Mouse (Mus musculus) lung, postnatal 0 days (tissue): ENCODE measurements at regions not wholly inside any gene's neighbourhood (a gene's known extent, or its start where the extent isn't known, plus 50 kb on each side); places are given as distances from the start of the nearest gene placed in this dataset.

Source experiments
- ATAC-seq: fragments of 200-750 bp; cut with Nextera tagmentation; 2 replicates; pipeline ENCODE4 v1.8.0; 2017; ENCODE audit warnings: moderate library complexity
- DNase-seq: peaks from one replicate; pipeline ENCODE4 v3.0.0-alpha.2; 2016; ENCODE audit warnings: low spot score
- H3K27ac ChIP-seq: fragments of 300-500 bp; sonication (generic); 2 replicates; pipeline ENCODE4 v1.5.1; 2014; ENCODE audit warnings: antibody characterized with exemption, mild to moderate bottlenecking, low read length, mixed read lengths
- H3K27me3 ChIP-seq: fragments of 300-500 bp; sonication (generic); replicated peaks from 2 replicates; pipeline ENCODE4 v1.6.1; 2014; ENCODE audit warnings: low read length, mixed read lengths; ENCODE audit not compliant: insufficient read depth
- H3K36me3 ChIP-seq: fragments of 300-500 bp; sonication (generic); 2 replicates; pipeline ENCODE4 v1.6.1; 2014; ENCODE audit warnings: low read length, mixed read lengths; ENCODE audit not compliant: insufficient read depth
- H3K4me1 ChIP-seq: fragments of 300-500 bp; sonication (generic); 2 replicates; pipeline ENCODE4 v1.6.1; 2014; ENCODE audit warnings: antibody characterized with exemption, low read depth, low read length, mixed read lengths; ENCODE audit not compliant: insufficient read depth
- H3K4me2 ChIP-seq: fragments of 300-500 bp; sonication (generic); replicated peaks from 2 replicates; pipeline ENCODE4 v1.6.1; 2014; ENCODE audit warnings: low read depth, mild to moderate bottlenecking, low read length, moderate library complexity, mixed read lengths
- H3K4me3 ChIP-seq: fragments of 300-500 bp; sonication (generic); 2 replicates; pipeline ENCODE4 v1.5.1; 2014; ENCODE audit warnings: low read depth, low read length
- H3K9ac ChIP-seq: fragments of 300-500 bp; sonication (generic); replicated peaks from 2 replicates; pipeline ENCODE4 v1.6.1; 2014; ENCODE audit warnings: low read depth, mild to moderate bottlenecking
- H3K9me3 ChIP-seq: fragments of 300-500 bp; sonication (generic); 2 replicates; pipeline ENCODE4 v1.6.1; 2016; ENCODE audit warnings: low read length, mixed read lengths
- CTCF ChIP-seq: IDR thresholded peaks from 2 replicates; pipeline ENCODE4 v1.5.1; 2016; ENCODE audit warnings: antibody characterized with exemption, mild to moderate bottlenecking
- EP300 ChIP-seq: IDR thresholded peaks from 2 replicates; pipeline ENCODE4 v1.6.1; 2016; ENCODE audit warnings: antibody characterized with exemption, mild to moderate bottlenecking, control low read depth
- WGBS: fragments of 180-500 bp; shearing (Covaris S2); extraction: QIAGEN DNeasy Blood & Tissue Kit; methylation state at CpG from one replicate; pipeline ENCODE4 v1.1.7; 2014; 5-methylcytosine and 5-hydroxymethylcytosine counted together

GRCm38 (mm10) chr8:15344151-15344550 lies 298.3 kb upstream of the BB014433 start:
- no peak overlapping the region for H3K4me2 ChIP-seq
- no peaks in the 10 kb centered on the region for H3K27me3 ChIP-seq
- H3K27ac ChIP-seq: no peak overlapping the region
- H3K36me3 ChIP-seq: no peaks in the 10 kb centered on the region
- WGBS: 56% methylated on average over 5 of the region's 5 CpGs
- ATAC-seq (no peak), DNase-seq (no peak)
- H3K9me3 ChIP-seq: no peaks in the 10 kb centered on the region
- H3K4me3 ChIP-seq: no peak overlapping the region
- no peak overlapping the region for H3K9ac ChIP-seq
- TF ChIP-seq EP300: no peak
- no peaks in the 10 kb centered on the region for H3K4me1 ChIP-seq

DNA sequence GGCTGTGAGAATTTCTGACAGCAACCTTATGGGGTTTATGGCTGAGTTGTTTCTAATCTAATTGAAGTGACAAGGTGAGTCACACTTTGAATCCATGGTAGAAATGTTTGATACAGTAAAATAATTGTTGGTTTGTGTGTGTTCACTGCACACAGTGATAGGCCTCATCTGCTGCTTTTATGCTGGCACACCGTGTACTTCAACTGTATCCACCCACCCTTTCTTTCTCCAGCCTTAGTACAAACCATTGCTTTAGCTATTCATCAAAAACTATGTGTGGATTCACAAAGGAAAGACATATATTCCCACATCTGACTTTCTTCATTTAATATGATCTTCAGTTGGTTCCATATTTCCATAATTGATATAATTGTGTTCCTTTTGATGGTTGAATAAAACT lies 297.7 kb upstream of the BB014433 start:
- Histone ChIP-seq H3K27ac (no peak overlapping the region), H3K9me3 (no peaks in the 10 kb centered on the region), H3K4me3 (no peak overlapping the region), H3K27me3 (no peaks in the 10 kb centered on the region), H3K36me3 (no peaks in the 10 kb centered on the region), H3K4me2 (no peak overlapping the region), H3K4me1 (no peaks in the 10 kb centered on the region), H3K9ac (no peak overlapping the region)
- 70% methylated on average over 1 of the region's 1 CpGs for WGBS
- TF ChIP-seq EP300 (no peak), CTCF (no peak)
- no peak for ATAC-seq
- DNase-seq: no peak

DNA sequence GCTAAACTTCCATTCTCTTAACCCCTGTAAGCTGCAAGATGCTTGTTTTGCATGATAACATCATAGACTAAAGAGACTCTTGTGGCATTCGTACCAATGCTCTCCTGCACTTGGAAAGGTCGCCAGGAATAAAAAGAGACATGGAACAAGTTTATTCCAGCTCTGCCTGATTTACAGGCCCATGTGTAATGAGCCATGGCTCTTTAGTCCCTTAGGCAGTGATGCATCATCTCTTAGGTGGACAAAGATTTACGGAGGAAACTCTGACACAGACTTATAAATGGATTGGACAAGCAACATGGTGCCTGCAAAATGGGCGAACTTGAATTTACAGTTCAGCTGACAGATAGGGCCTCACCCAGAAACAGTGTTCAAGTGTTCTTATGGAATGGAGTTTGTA lies 288.7 kb upstream of the BB014433 start:
- H3K4me3 ChIP-seq: no peak overlapping the region
- no peak overlapping the region for H3K27ac ChIP-seq
- H3K9me3 ChIP-seq: no peaks in the 10 kb centered on the region
- no peak overlapping the region for H3K9ac ChIP-seq
- H3K36me3 ChIP-seq: no peaks in the 10 kb centered on the region
- no peak overlapping the region for H3K4me2 ChIP-seq
- DNase-seq (no peak), ATAC-seq (no peak)
- WGBS: 75% methylated on average over 4 of the region's 4 CpGs
- no peaks in the 10 kb centered on the region for H3K4me1 ChIP-seq
- H3K27me3 ChIP-seq: no peaks in the 10 kb centered on the region
- TF ChIP-seq CTCF (no peak), EP300 (no peak)

GRCm38 (mm10) chr8:15327312-15327711 lies 281.4 kb upstream of the BB014433 start:
- Histone ChIP-seq H3K4me3 (no peak overlapping the region), H3K27ac (no peak overlapping the region), H3K27me3 (no peaks in the 10 kb centered on the region), H3K9me3 (no peaks in the 10 kb centered on the region), H3K4me1 (no peaks in the 10 kb centered on the region), H3K9ac (no peak overlapping the region), H3K4me2 (no peak overlapping the region), H3K36me3 (no peaks in the 10 kb centered on the region)
- TF ChIP-seq EP300: no peak
- TF ChIP-seq CTCF: no peak
- DNase-seq (no peak), ATAC-seq (no peak)
- 25% methylated on average over 5 of the region's 5 CpGs for WGBS

GRCm38 (mm10) chr8:15323421-15323820 lies 277.5 kb upstream of the BB014433 start:
- no peaks in the 10 kb centered on the region for H3K4me1 ChIP-seq
- H3K4me2 ChIP-seq: no peak overlapping the region
- no peak for TF ChIP-seq EP300
- no peak for TF ChIP-seq CTCF
- DNase-seq (no peak), ATAC-seq (no peak)
- H3K9me3 ChIP-seq: no peaks in the 10 kb centered on the region
- WGBS: 81% methylated on average over 4 of the region's 4 CpGs
- no peak overlapping the region for H3K9ac ChIP-seq
- H3K4me3 ChIP-seq: no peak overlapping the region
- H3K36me3 ChIP-seq: no peaks in the 10 kb centered on the region
- H3K27me3 ChIP-seq: no peaks in the 10 kb centered on the region
- H3K27ac ChIP-seq: no peak overlapping the region

- ATAC-seq: no peak
- no peak overlapping the region for H3K9ac ChIP-seq
- H3K27me3 ChIP-seq: no peaks in the 10 kb centered on the region
- no peak overlapping the region for H3K4me3 ChIP-seq
- no peaks in the 10 kb centered on the region for H3K9me3 ChIP-seq
- H3K4me1 ChIP-seq: no peaks in the 10 kb centered on the region
- WGBS: 75% methylated on average over 16 of the region's 16 CpGs
- TF ChIP-seq CTCF (no peak), EP300 (no peak)
- no peak overlapping the region for H3K4me2 ChIP-seq
- no peak for DNase-seq
- H3K27ac ChIP-seq: no peak overlapping the region
- no peaks in the 10 kb centered on the region for H3K36me3 ChIP-seq
Observed at GRCm38 (mm10) chr8:15318082-15318816, 272.4 kb upstream of the BB014433 start.

DNA sequence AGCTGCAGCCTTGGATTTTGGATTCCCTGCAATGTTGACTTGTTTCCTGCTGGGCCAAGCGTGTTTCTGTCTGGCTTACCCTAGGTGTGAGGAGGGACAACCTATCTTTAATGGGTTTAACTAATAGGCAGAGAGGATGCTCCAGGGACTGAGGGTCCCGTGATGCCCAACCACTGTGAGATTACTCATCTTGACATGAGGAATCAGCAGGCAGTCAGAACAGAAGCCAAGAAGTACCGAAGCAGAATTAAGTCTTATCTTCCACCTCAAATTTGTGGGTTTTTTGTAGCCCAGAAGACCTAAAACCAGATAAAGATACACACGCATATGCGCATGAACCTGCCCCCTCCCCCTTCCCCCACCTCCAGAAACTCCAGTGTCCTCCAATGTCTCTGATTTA lies 267.6 kb upstream of the BB014433 start:
- Histone ChIP-seq H3K27ac (no peak overlapping the region), H3K27me3 (no peaks in the 10 kb centered on the region), H3K36me3 (no peaks in the 10 kb centered on the region), H3K4me1 (no peaks in the 10 kb centered on the region), H3K4me2 (no peak overlapping the region), H3K9me3 (no peaks in the 10 kb centered on the region), H3K9ac (no peak overlapping the region), H3K4me3 (no peak overlapping the region)
- no peak for ATAC-seq
- no peak for TF ChIP-seq CTCF
- TF ChIP-seq EP300: no peak
- DNase-seq: no peak
- WGBS: 52% methylated on average over 5 of the region's 5 CpGs
